Mouse (Mus musculus): ENCODE measurements around the gene 4931406C07Rik.

The 4931406C07Rik gene

GRCm38 (mm10) chr9:15237516-15238296, 68.5 kb downstream of the 4931406C07Rik start:
- no peak for DNase-seq

DNA sequence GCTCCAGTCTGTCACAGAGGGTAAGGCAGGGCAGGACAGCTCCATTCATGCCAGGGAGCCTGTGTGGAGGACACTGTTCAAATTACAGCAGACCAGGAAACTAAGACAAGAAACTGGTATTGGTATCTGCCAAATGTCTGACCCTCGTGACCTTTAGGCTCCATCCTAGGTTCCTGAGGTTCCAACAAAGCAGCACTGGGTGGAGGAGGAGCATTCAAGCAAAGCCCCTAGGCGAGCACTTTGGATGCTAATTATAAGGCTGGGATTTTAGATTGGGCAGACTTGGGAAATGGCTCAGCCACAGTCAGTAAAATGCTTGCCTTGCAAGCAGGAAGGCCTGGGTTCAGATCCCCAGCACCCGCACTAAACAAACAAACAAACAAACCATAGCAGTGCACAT, 70.3 kb downstream of the 4931406C07Rik start:
- DNase-seq, result no peak

GRCm38 (mm10) chr9:15233604-15234003, 72.6 kb downstream of the 4931406C07Rik start:
- no peak for DNase-seq
